ENCODE assay signal across 17 mouse cellular contexts in genomic region chr14:45309646-45310045, GRCm38 (mm10). TPM values are rescaled to one million over a fixed set of nuclear protein-coding genes. Genes with fewer than 3 reads are reported as not detected.
DNase-seq lines count a peak whose midpoint lies in the region; ATAC-seq and TF ChIP-seq lines count a peak whose summit lies in the region.
"Had no signal": no experiment of that assay in that cellular context is flagged by ENCODE, and none has a peak within 500 bp of the region (broad histone marks: within the 10 kb centered on the region; RNA-seq: fewer than 3 reads in every experiment).

No protein-coding gene starts in this region.

- peaks cover 3% of the 10 kb centered on the region; the same call in 1 of the 2 replicates for H3K4me1 ChIP-seq in heart, adult 2 months (ENCODE audit: control insufficient read depth, insufficient read depth, low read length)
- no peaks in the 10 kb centered on the region for H3K4me1 ChIP-seq in embryonic facial prominence, embryonic 10.5 days
- H3K4me1 ChIP-seq: embryonic facial prominence, embryonic 12.5 days; hindbrain, embryonic 12.5 days; limb, embryonic 15.5 days; midbrain, embryonic 15.5 days had no signal

- no peak for TF ChIP-seq CTCF in heart, adult 2 months (IDR thresholded peaks at IDR 0.05)

- H3K9me3 ChIP-seq in embryonic facial prominence, embryonic 10.5 days: no peaks in the 10 kb centered on the region
- H3K9me3 ChIP-seq: embryonic facial prominence, embryonic 12.5 days; hindbrain, embryonic 12.5 days; limb, embryonic 15.5 days; midbrain, embryonic 15.5 days had no signal

- peaks cover 4% of the 10 kb centered on the region for H3K79me2 ChIP-seq in heart, adult 2 months (replicated peaks; ENCODE audit: control insufficient read depth, insufficient read depth, low read length)

- H3K4me3 ChIP-seq in heart, adult 2 months: no peak overlapping the region
- H3K4me3 ChIP-seq in embryonic facial prominence, embryonic 10.5 days: no peak overlapping the region
- H3K4me3 ChIP-seq: embryonic facial prominence, embryonic 12.5 days; hindbrain, embryonic 12.5 days; limb, embryonic 15.5 days; midbrain, embryonic 15.5 days had no signal

- H3K27me3 ChIP-seq in heart, adult 2 months (ENCODE audit: control insufficient read depth, insufficient read depth, low read length): no peaks in the 10 kb centered on the region
- H3K27me3 ChIP-seq in embryonic facial prominence, embryonic 10.5 days (replicated peaks; ENCODE audit: low read depth, poor library complexity, severe bottlenecking): no peaks in the 10 kb centered on the region
- H3K27me3 ChIP-seq: CH12.LX; embryonic facial prominence, embryonic 12.5 days; hindbrain, embryonic 12.5 days; limb, embryonic 15.5 days; midbrain, embryonic 15.5 days had no signal

- 54% methylated on average over 13 of the region's 13 CpGs for WGBS in heart, adult 2 months
- 91% methylated on average over 13 of the region's 13 CpGs for WGBS in embryonic facial prominence, embryonic 10.5 days

- no peak for TF ChIP-seq EP300 in heart, adult 2 months (IDR thresholded peaks at IDR 0.05; ENCODE audit: insufficient read depth, low read depth, low read length)

- no peak overlapping the region for H3K9ac ChIP-seq in heart, adult 2 months (ENCODE audit: low read depth, low read length)
- H3K9ac ChIP-seq: embryonic facial prominence, embryonic 12.5 days; hindbrain, embryonic 12.5 days; limb, embryonic 15.5 days; midbrain, embryonic 15.5 days had no signal

- H3K27ac ChIP-seq in heart, adult 2 months: no peak overlapping the region
- no peak overlapping the region; the same call in 1 of the 2 replicates for H3K27ac ChIP-seq in embryonic facial prominence, embryonic 10.5 days (replicated peaks)
- H3K27ac ChIP-seq: embryonic facial prominence, embryonic 12.5 days; hindbrain, embryonic 12.5 days; limb, embryonic 15.5 days; midbrain, embryonic 15.5 days had no signal

- peak; percentile 34 to 38 for DNase-seq in heart, adult 2 months
- no peak for DNase-seq in heart, adult 9 months (ENCODE audit: low spot score in 2 of 2)
- DNase-seq in lung, postnatal 10 days: peak; percentile 21
- DNase-seq in lung, adult 18-20 months: no peak
- DNase-seq in brain, adult 2 months (ENCODE audit: low read depth, low spot score): peak; percentile 33
- DNase-seq in cerebellum, postnatal 10 days: peak; percentile 48 to 58
- no peak for DNase-seq in embryonic facial prominence, embryonic 10.5 days (ENCODE audit: low spot score)
- DNase-seq: gastrocnemius, postnatal 36 days; kidney, adult 11 months; thymus, adult 18-20 months had no signal

- no peak for TF ChIP-seq POLR2A in heart, adult 2 months (IDR thresholded peaks at IDR 0.05; ENCODE audit: insufficient read depth, low read depth, low read length)

- ATAC-seq in frontal cortex, adult (ENCODE audit: low TSS enrichment): no peak
- ATAC-seq: lung, postnatal 0 days; midbrain, embryonic 15.5 days had no signal

- H3K36me3 ChIP-seq in heart, adult 2 months (ENCODE audit: control insufficient read depth, insufficient read depth, low read length): no peaks in the 10 kb centered on the region
- H3K36me3 ChIP-seq in embryonic facial prominence, embryonic 10.5 days (replicated peaks): peaks cover 6% of the 10 kb centered on the region

- intact Hi-C loops in heart, adult 2 months (cut with DNase I): no loop called here

RNA-seq across cellular contexts. Expression of gene Ero1l, which starts 8.9 kb away (rescaled TPM):
- total RNA-seq in heart, adult 2 months (2021): 10 to 100 TPM; 15.6 to 22.6 TPM
- polyA plus RNA-seq in heart, adult 2 months (2012; rRNA removed): 5.0 and 11.9 TPM in 2 replicates
- 32.7 and 35.5 TPM in 2 replicates for polyA plus RNA-seq in embryonic facial prominence, embryonic 10.5 days (2016; fragmentation: Nextera tagmentation; extraction: Ambion mirVana)

RNA-seq across cellular contexts. Expression of gene Psmc6, which starts 19.9 kb away (rescaled TPM):
- 10 to 100 TPM; 89.7 to 93.7 TPM for total RNA-seq in heart, adult 2 months (2021)
- 46.3 and 116 TPM in 2 replicates for polyA plus RNA-seq in heart, adult 2 months (2012; rRNA removed)
- 206 and 210 TPM in 2 replicates for polyA plus RNA-seq in embryonic facial prominence, embryonic 10.5 days (2016; fragmentation: Nextera tagmentation; extraction: Ambion mirVana)

RNA-seq across cellular contexts. Expression of gene Styx, which starts 41.2 kb away (rescaled TPM):
- 10 to 100 TPM; 26.3 to 33.4 TPM for total RNA-seq in heart, adult 2 months (2021)
- polyA plus RNA-seq in heart, adult 2 months (2012; rRNA removed): 3.8 and 7.6 TPM in 2 replicates
- polyA plus RNA-seq in embryonic facial prominence, embryonic 10.5 days (2016; fragmentation: Nextera tagmentation; extraction: Ambion mirVana): 41.3 and 49.3 TPM in 2 replicates

Comparison
In these comparisons a context has a peak if more than half of its experiments do, and no peak if none do; other contexts are left out.
1. DNase-seq: peak in heart, adult 2 months (2 of 2), lung, postnatal 10 days (single experiment), brain, adult 2 months (single experiment) and cerebellum, postnatal 10 days (2 of 2); none in heart, adult 9 months (0 of 2), lung, adult 18-20 months (0 of 2) and embryonic facial prominence, embryonic 10.5 days (single experiment).